Mouse (Mus musculus) brain, embryonic 14.5 days (tissue): ENCODE measurements around the gene Mrps17.

Experiments used
- CTCF ChIP-seq: fragments of 200-500 bp; IDR thresholded peaks from 2 replicates; pipeline ENCODE4 v1.5.1; 2012; ENCODE audit warnings: inconsistent platforms, mild to moderate bottlenecking, moderate library complexity, borderline replicate concordance; ENCODE audit not compliant: insufficient read depth, insufficient read length; ENCODE audit errors: extremely low read depth
- POLR2A ChIP-seq: fragments of 200-500 bp; IDR thresholded peaks from 2 replicates; pipeline ENCODE4 v1.6.1; 2012; ENCODE audit warnings: mild to moderate bottlenecking, inconsistent platforms, borderline replicate concordance; ENCODE audit not compliant: poor library complexity, insufficient read depth, insufficient read length, severe bottlenecking; ENCODE audit errors: extremely low read depth

GRCm38 (mm10) chr5:129726784-129727183 lies 11.5 kb downstream of the Mrps17 start:
- no peak for TF ChIP-seq CTCF
- no peak for TF ChIP-seq POLR2A
